Mouse (Mus musculus) brain, embryonic 14.5 days (tissue): ENCODE results near the gene Crtc3.

Experiments used
- CTCF ChIP-seq: fragments of 200-500 bp; IDR thresholded peaks from 2 replicates; pipeline ENCODE4 v1.5.1; 2012; ENCODE audit warnings: inconsistent platforms, mild to moderate bottlenecking, moderate library complexity, borderline replicate concordance; ENCODE audit not compliant: insufficient read depth, insufficient read length; ENCODE audit errors: extremely low read depth
- POLR2A ChIP-seq: fragments of 200-500 bp; IDR thresholded peaks from 2 replicates; pipeline ENCODE4 v1.6.1; 2012; ENCODE audit warnings: mild to moderate bottlenecking, inconsistent platforms, borderline replicate concordance; ENCODE audit not compliant: poor library complexity, insufficient read depth, insufficient read length, severe bottlenecking; ENCODE audit errors: extremely low read depth

- TF ChIP-seq POLR2A (no peak), CTCF (no peak)
Measured at GRCm38 (mm10) chr7:80661082-80661481, 27.6 kb downstream of the Crtc3 start.
